Mouse (Mus musculus) left cerebral cortex, adult 11 months (tissue): Measurements from ENCODE around the gene Lrpap1.

Experiments used
- DNase-seq: peaks from one replicate; pipeline ENCODE4 v3.0.0; 2022; ENCODE audit warnings: low spot score

The Lrpap1 gene

GRCm38 (mm10) chr5:35120024-35120423 is 14.5 kb upstream of the Lrpap1 start:
- DNase-seq: no peak

- no peak for DNase-seq
These were observed 12.9 kb upstream of the Lrpap1 start for GRCm38 (mm10) chr5:35118418-35118817.

- DNase-seq: no peak
These were observed 12.1 kb upstream of the Lrpap1 start for GRCm38 (mm10) chr5:35117633-35118032.

GRCm38 (mm10) chr5:35116002-35116401 is 10.4 kb upstream of the Lrpap1 start:
- no peak for DNase-seq

GRCm38 (mm10) chr5:35112444-35112843 is 6.9 kb upstream of the Lrpap1 start:
- peak; percentile 51 for DNase-seq

GRCm38 (mm10) chr5:35105922-35106298 is 344 bp upstream of the Lrpap1 start:
- DNase-seq: no peak

- DNase-seq: no peak
These were observed 1.2 kb downstream of the Lrpap1 start for GRCm38 (mm10) chr5:35104183-35104959.

- no peak for DNase-seq
These were observed 2.0 kb downstream of the Lrpap1 start for GRCm38 (mm10) chr5:35103528-35103927.

GRCm38 (mm10) chr5:35103086-35103485 is 2.5 kb downstream of the Lrpap1 start:
- no peak for DNase-seq

- DNase-seq: no peak
These were observed 13.9 kb downstream of the Lrpap1 start for GRCm38 (mm10) chr5:35091636-35092035.

- DNase-seq: no peak
These were observed 16.0 kb downstream of the Lrpap1 start for GRCm38 (mm10) chr5:35089614-35089963.

GRCm38 (mm10) chr5:35088785-35089613 is 16.6 kb downstream of the Lrpap1 start:
- DNase-seq: peak; percentile 55

GRCm38 (mm10) chr5:35084913-35085312 is 20.7 kb downstream of the Lrpap1 start:
- DNase-seq: no peak

GRCm38 (mm10) chr5:35079101-35079500 is 26.5 kb downstream of the Lrpap1 start:
- no peak for DNase-seq

- DNase-seq: no peak
These were observed 29.2 kb downstream of the Lrpap1 start for GRCm38 (mm10) chr5:35076369-35076768.

- DNase-seq: no peak
These were observed 31.6 kb downstream of the Lrpap1 start for GRCm38 (mm10) chr5:35073992-35074391.

- DNase-seq: no peak
These were observed 32.3 kb downstream of the Lrpap1 start for GRCm38 (mm10) chr5:35073235-35073634.

GRCm38 (mm10) chr5:35071855-35072254 is 33.7 kb downstream of the Lrpap1 start:
- DNase-seq: no peak

- peak; percentile 36 for DNase-seq
These were observed 34.6 kb downstream of the Lrpap1 start for GRCm38 (mm10) chr5:35070953-35071352.

GRCm38 (mm10) chr5:35070314-35070713 is 35.3 kb downstream of the Lrpap1 start:
- no peak for DNase-seq

- DNase-seq: no peak
These were observed 35.7 kb downstream of the Lrpap1 start for GRCm38 (mm10) chr5:35069841-35070240.

- DNase-seq: no peak
These were observed 45.5 kb downstream of the Lrpap1 start for GRCm38 (mm10) chr5:35060098-35060497.

GRCm38 (mm10) chr5:35058216-35058615 is 47.4 kb downstream of the Lrpap1 start:
- no peak for DNase-seq
